In the genomic region with DNA sequence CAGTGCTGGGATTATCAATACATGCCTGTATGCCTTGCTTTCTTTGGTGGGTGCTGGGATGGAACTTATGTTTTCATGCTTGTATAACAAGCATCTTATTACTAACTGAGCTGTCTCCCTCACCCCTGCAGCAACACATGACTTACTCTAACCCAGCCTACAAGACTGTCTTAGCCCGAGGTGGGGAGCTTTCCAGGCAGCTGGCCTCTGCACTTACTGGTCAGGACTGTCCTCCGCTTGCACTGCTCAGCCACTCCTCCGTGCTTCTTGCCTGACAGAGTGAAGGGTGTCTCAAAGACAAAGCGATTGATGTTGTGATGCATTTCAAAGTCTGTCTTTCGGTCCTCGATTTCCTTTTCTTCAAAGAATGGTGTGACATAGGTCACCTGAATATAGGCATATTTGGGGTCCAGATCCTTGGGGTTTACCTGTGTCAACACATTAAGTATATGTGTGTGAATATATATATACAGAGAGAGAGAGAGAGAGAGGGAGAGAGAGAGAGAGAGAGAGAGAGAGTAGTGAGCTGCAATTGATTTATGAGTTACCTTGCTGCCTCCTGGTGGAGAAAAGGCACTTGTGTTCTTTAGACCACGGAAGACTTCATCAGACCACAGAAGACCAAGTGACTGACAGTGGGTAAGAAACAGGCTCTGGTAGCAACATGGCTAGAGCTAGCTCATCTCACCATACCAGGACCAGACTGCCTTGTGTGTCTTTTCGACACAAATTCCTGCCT, we compare ENCODE assay signal across 9 mouse cellular contexts. TPM values are rescaled to one million over a fixed set of nuclear protein-coding genes. Genes with fewer than 3 reads are reported as not detected.
DNase-seq lines count a peak whose midpoint lies in the region; ATAC-seq and TF ChIP-seq lines count a peak whose summit lies in the region.
"Had no signal": no experiment of that assay in that cellular context is flagged by ENCODE, and none has a peak within 500 bp of the region (broad histone marks: within the 10 kb centered on the region; RNA-seq: fewer than 3 reads in every experiment).

No protein-coding gene starts in this region.

- H3K27me3 ChIP-seq in MEL (ENCODE audit: control insufficient read depth in 1 of 2, insufficient read depth in 2 of 2, low read length in 2 of 2): no peaks in the 10 kb centered on the region
- no peaks in the 10 kb centered on the region for H3K27me3 ChIP-seq in embryonic facial prominence, embryonic 14.5 days (replicated peaks; ENCODE audit: control insufficient read depth, insufficient read depth, low read length)
- no peaks in the 10 kb centered on the region for H3K27me3 ChIP-seq in midbrain, embryonic 15.5 days (replicated peaks)

- H3K4me2 ChIP-seq in embryonic facial prominence, embryonic 14.5 days (ENCODE audit: low read depth, low read length): no peak overlapping the region
- H3K4me2 ChIP-seq in midbrain, embryonic 15.5 days: no peak overlapping the region

- WGBS in embryonic facial prominence, embryonic 14.5 days: 62% methylated on average over 8 of the region's 8 CpGs
- WGBS in midbrain, embryonic 15.5 days: 63% methylated on average over 8 of the region's 8 CpGs

- TF ChIP-seq CTCF in MEL (IDR thresholded peaks at IDR 0.05 in 2 of 3, conservative IDR thresholded peaks at IDR 0.05 in 1 of 3; ENCODE audit: control insufficient read depth in 1 of 3, insufficient read depth in 1 of 3, low read depth in 2 of 3, low read length in 3 of 3, poor library complexity in 1 of 3, severe bottlenecking in 1 of 3): peak in 2 of 3 experiments; percentile 9 to 40; a peak in 2 of 6 replicates

- H3K9ac ChIP-seq in MEL (ENCODE audit: control insufficient read depth, low read depth, low read length, poor library complexity, severe bottlenecking): no peak overlapping the region
- no peak overlapping the region for H3K9ac ChIP-seq in embryonic facial prominence, embryonic 14.5 days (ENCODE audit: low read depth, low read length)
- H3K9ac ChIP-seq in midbrain, embryonic 15.5 days: no peak overlapping the region

- TF ChIP-seq POLR2A in MEL (IDR thresholded peaks at IDR 0.05; ENCODE audit: control insufficient read depth in 1 of 2, insufficient read depth in 1 of 2, low read depth in 1 of 2, low read length in 2 of 2, poor library complexity in 1 of 2): no peak

- no peak overlapping the region for H3K27ac ChIP-seq in MEL (ENCODE audit: control insufficient read depth, low read depth, low read length)
- no peak overlapping the region for H3K27ac ChIP-seq in embryonic facial prominence, embryonic 14.5 days (replicated peaks; ENCODE audit: low read depth, low read length)
- no peak overlapping the region for H3K27ac ChIP-seq in midbrain, embryonic 15.5 days

- no peaks in the 10 kb centered on the region for H3K4me1 ChIP-seq in MEL (ENCODE audit: control insufficient read depth in 1 of 2, insufficient read depth in 2 of 2, low read length in 2 of 2)
- no peaks in the 10 kb centered on the region for H3K4me1 ChIP-seq in embryonic facial prominence, embryonic 14.5 days (ENCODE audit: control insufficient read depth, insufficient read depth, low read length)
- no peaks in the 10 kb centered on the region for H3K4me1 ChIP-seq in midbrain, embryonic 15.5 days

- no peak overlapping the region for H3K4me3 ChIP-seq in MEL (ENCODE audit: control insufficient read depth in 1 of 2, insufficient read depth in 1 of 2, low read depth in 2 of 2, low read length in 2 of 2)
- no peak overlapping the region for H3K4me3 ChIP-seq in embryonic facial prominence, embryonic 14.5 days (ENCODE audit: low read depth, low read length)
- no peak overlapping the region for H3K4me3 ChIP-seq in midbrain, embryonic 15.5 days

- no peaks in the 10 kb centered on the region for H3K9me3 ChIP-seq in MEL (replicated peaks; ENCODE audit: insufficient read depth, low read length)
- no peaks in the 10 kb centered on the region for H3K9me3 ChIP-seq in embryonic facial prominence, embryonic 14.5 days (ENCODE audit: control insufficient read depth, low read length)
- no peaks in the 10 kb centered on the region for H3K9me3 ChIP-seq in midbrain, embryonic 15.5 days

- no peak for TF ChIP-seq EP300 in MEL (IDR thresholded peaks at IDR 0.05; ENCODE audit: low read depth in 1 of 2, low read length in 2 of 2)

- H3K36me3 ChIP-seq in MEL (ENCODE audit: control insufficient read depth in 1 of 2, insufficient read depth in 2 of 2, low read length in 2 of 2): no peaks in the 10 kb centered on the region
- no peaks in the 10 kb centered on the region for H3K36me3 ChIP-seq in embryonic facial prominence, embryonic 14.5 days (ENCODE audit: control insufficient read depth, insufficient read depth, low read length)
- H3K36me3 ChIP-seq in midbrain, embryonic 15.5 days (replicated peaks): no peaks in the 10 kb centered on the region

- no peaks in the 10 kb centered on the region for H3K79me2 ChIP-seq in MEL (ENCODE audit: control insufficient read depth, insufficient read depth, low read length, poor library complexity)

- DNase-seq in layer of hippocampus, adult 11-12 months (ENCODE audit: low spot score): peak; percentile 28
- DNase-seq in layer of hippocampus, postnatal 10 days (ENCODE audit: low spot score in 2 of 2): no peak
- DNase-seq in MEL (ENCODE audit: low read depth, low spot score): peak; percentile 29
- DNase-seq in embryonic facial prominence, embryonic 14.5 days (ENCODE audit: low spot score): peak; percentile 69
- no peak for DNase-seq in ovary, postnatal 10 days (ENCODE audit: low spot score)
- DNase-seq in right cerebral cortex, adult 18-20 months: no peak
- DNase-seq in urinary bladder, adult 18-20 months (ENCODE audit: low spot score in 2 of 2): no peak

- TF ChIP-seq RAD21 in MEL (IDR thresholded peaks at IDR 0.05; ENCODE audit: low read depth, low read length): peak; percentile 34

- 0 out of 2 replicates have a peak, but pooled peaks have one; percentile 22 for ATAC-seq in embryonic facial prominence, embryonic 14.5 days (ENCODE audit: low read depth)
- peak; percentile 57 for ATAC-seq in midbrain, embryonic 15.5 days (replicated peaks)

TF ChIP-seq in MEL, 35 proteins besides CTCF, POLR2A, EP300 and RAD21:
- TF ChIP-seq UBTF (IDR thresholded peaks at IDR 0.05; ENCODE audit: borderline replicate concordance, insufficient read depth, low read depth, low read length): no peak
- peak; percentile 47 for TF ChIP-seq SMC3 (IDR thresholded peaks at IDR 0.05; ENCODE audit: low read depth, low read length)

RNA-seq across cellular contexts. Expression of a gene that starts 51.1 kb away (rescaled TPM):
- total RNA-seq in layer of hippocampus, postnatal 10 days (2021): not detected
- not detected in 2 replicates for total RNA-seq in MEL (2012; rRNA removed)
- polyA plus RNA-seq in MEL (2012; ENCODE audit: insufficient read depth in 1 of 2, insufficient read length in 2 of 2, low read depth in 1 of 2, low replicate concordance in 2 of 2, missing spikeins in 1 of 2): not detected
- not detected in 2 replicates for polyA plus RNA-seq in embryonic facial prominence, embryonic 14.5 days (2014; fragmentation: Nextera tagmentation; extraction: Ambion mirVana)
- not detected in 2 replicates for polyA plus RNA-seq in midbrain, embryonic 15.5 days (2015; fragmentation: Nextera tagmentation; extraction: Ambion mirVana)
- polyA plus RNA-seq: heart, embryonic 16.5 days had no signal

Comparison
In these comparisons a context has a peak if more than half of its experiments do, and no peak if none do; other contexts are left out.
1. DNase-seq: peak in layer of hippocampus, adult 11-12 months (single experiment), MEL (single experiment) and embryonic facial prominence, embryonic 14.5 days (single experiment); none in layer of hippocampus, postnatal 10 days (0 of 2), ovary, postnatal 10 days (single experiment), right cerebral cortex, adult 18-20 months (single experiment) and urinary bladder, adult 18-20 months (0 of 2).